Mouse (Mus musculus) urinary bladder, postnatal 36 days (tissue): ENCODE measurements around the gene Defa26.
"Not testable (repeated sequence)": the region's sequence is repeated elsewhere in the genome, so short reads cannot be mapped to it uniquely, and the experiment has no call there.

Experiments used
- DNase-seq, 2 experiments: peaks; one replicate each; pipeline ENCODE4 v3.0.0; 2022; ENCODE audit warnings: low spot score in 2 of 2, mixed read lengths in 1 of 2

Gene Defa26

DNA sequence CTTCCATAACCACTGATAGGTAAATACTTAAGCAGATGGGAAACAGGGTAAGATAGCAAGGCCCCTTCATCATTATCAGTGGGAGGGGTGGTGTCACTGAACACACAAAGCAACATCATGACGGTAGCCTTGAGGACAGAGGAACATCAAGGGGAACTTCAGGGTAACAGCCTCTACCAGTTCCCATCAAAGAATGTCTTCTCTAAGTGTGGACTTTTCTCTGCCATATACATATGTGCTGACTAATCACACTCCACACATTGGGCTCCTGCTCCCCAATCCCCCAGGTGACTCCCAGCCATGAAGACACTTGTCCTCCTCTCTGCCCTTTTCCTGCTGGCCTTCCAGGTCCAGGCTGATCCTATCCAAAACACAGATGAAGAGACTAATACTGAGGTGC is at the start of gene Defa26:
Gene Defa26 (plus strand): TSS at position 301 of the 400 bp plus-strand sequence.
- not testable (repeated sequence) for DNase-seq

DNA sequence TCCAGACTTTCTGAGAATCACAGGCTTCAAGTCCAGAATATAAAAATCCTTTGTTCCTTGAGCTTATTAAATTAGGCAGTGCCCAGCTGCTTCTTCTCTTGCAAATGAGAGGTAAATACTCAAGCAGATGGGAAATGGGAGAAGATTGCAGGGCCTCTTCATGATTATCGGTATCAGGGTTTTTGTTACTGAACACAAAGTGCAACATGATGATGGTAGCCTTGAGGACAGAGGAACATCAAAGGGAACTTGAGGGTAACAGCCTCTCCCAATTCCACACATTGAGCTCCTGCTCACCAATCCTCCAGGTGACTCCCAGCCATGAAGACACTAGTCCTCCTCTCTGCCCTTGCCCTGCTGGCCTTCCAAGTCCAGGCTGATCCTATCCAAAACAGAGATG is 35.3 kb upstream of the Defa26 start, which contains the start of gene Defa28:
Gene Defa28 (plus strand): TSS at position 301 of the 400 bp plus-strand sequence.
- not testable (repeated sequence) for DNase-seq

DNA sequence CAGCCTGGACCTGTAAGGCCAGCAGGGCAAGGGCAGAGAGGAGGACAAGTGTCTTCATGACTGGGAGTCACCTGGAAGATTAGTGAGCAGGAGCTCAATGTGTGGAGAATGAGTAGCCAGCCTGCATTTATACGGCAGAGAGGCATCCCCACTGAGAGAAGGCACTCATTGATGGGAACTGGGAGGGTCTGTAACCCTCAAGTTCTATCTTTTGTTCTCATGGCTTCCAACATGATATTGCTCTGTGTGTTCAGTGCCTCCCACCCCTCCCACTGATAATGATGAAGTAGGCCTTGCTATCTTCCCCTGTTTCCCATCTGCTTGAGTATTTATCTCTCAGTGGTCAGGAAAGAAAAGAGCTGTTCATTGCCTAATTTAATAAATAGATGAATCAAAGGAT is 23.6 kb upstream of the Defa26 start, which contains the start of gene Gm7861:
Gene Gm7861 (minus strand): TSS at position 101 of the 400 bp plus-strand sequence.
- not testable (repeated sequence) for DNase-seq

DNA sequence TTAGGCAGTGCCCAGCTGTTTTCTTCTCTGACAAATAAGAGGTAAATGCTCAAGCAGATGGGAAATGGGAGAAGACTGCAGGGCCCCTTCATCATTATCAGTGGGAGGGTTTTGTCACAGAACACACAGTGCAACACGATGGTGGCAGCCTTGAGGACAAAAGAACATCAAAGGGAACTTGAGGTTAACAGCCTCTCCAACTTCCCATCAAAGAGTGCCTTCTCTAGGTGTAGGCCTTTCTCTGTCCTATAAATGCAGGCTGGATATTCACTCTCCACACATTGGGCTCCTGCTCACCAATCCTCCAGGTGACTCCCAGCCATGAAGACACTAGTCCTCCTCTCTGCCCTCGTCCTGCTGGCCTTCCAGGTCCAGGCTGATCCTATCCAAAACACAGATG is 37.5 kb downstream of the Defa26 start, which contains the start of gene Defa17:
Gene Defa17 (plus strand): TSS at position 301 of the 400 bp plus-strand sequence.
- DNase-seq, result not testable (repeated sequence)

DNA sequence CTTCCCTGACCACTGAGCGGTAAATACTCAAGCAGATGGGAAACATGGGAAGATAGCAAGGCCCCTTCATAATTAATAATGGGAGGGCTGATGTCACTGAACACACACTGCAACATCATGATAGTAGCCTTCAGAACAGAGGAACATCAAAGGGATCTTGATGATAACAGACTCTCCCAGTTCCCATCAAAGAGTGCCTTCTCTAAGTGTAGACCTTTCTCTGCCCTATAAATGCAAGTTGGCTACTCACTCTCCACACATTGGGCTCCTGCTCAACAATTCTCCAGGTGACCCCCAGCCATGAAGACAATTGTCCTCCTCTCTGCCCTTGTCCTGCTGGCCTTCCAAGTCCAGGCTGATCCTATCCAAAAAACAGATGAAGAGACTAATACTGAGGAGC is 47.5 kb downstream of the Defa26 start, which contains the start of gene Defa34:
Gene Defa34 (plus strand): TSS at position 301 of the 400 bp plus-strand sequence.
- DNase-seq, result not testable (repeated sequence)
